Mouse (Mus musculus): ENCODE measurements around the gene Lpar5.
"Not testable (repeated sequence)": the region's sequence is repeated elsewhere in the genome, so short reads cannot be mapped to it uniquely, and the experiment has no call there.

Lpar5 gene

GRCm38 (mm10) chr6:125067571-125067995, at the start of gene Lpar5:
Gene Lpar5, plus strand, starts transcription at chr6:125067920.
- no peak for DNase-seq (ENCODE audit: low spot score in 2 of 2)

DNA sequence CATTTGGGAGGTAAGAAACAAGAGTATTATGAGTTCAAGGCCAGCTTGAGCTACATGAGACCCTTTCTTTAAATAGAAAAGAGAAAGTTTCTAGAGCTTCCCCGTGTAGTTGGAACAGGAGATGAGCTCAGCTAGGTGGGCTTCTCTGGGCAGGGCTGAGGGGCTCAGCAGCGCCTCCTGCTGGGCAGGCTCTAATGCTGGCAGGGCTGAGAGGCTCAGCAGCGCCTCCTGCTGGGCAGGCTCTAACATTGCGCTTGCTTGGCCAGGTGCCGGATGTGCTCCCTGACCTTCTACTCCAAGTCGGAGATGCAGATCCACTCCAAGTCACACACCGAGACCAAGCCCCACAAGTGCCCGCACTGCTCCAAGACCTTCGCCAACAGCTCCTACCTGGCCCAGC, 37.2 kb upstream of the Lpar5 start:
- not testable (repeated sequence) for DNase-seq (ENCODE audit: low spot score in 2 of 2)

GRCm38 (mm10) chr6:125031604-125032003, 36.1 kb upstream of the Lpar5 start:
- DNase-seq (ENCODE audit: low spot score in 2 of 2), result no peak

DNA sequence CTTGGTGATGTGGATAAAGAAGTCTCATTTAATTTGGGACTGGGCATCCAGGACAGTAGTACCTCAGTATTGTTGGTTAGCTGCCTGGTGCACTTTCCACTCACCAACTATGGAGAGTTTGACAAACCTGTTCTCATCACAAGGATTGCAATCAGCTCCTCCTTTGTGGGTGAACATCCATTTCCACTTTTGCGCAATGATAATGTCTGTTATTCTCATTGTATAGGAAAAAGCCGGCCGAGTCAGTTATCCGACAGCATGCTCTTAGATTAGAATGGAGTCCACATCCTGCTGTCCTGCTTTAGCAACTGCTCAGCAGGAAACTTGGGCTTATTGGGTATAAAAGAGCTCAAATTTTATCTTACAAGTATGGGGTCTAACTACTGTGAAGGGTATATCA, 29.1 kb upstream of the Lpar5 start:
- DNase-seq (ENCODE audit: low spot score in 2 of 2), result no peak

DNA sequence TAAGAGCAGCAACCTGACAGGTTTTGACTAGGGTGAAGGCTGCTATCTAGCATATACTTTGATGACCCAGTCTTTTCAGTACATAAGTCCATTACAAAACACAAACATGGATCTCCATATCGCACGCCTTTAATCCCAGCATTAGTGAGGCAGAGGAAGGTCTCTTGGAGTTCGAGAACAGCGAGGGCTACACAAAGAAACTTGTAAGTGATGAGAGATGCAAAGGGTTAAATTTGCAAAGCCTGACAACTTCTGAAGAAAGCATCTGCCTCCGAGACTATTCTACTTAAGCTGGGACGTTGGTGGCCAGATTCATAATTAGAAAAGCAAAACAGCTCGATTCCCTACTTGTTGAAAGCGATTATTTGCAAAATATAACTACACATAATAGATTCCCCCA, 28.6 kb upstream of the Lpar5 start:
- DNase-seq (ENCODE audit: low spot score in 2 of 2), result no peak

GRCm38 (mm10) chr6:125039533-125040153, 28.1 kb upstream of the Lpar5 start, which contains the start of gene Ing4:
Gene Ing4, plus strand, starts transcription at chr6:125039760.
- peak; percentile 82 to 95 for DNase-seq (ENCODE audit: low spot score in 2 of 2)

- no peak for DNase-seq (ENCODE audit: low spot score in 2 of 2)
Observed at GRCm38 (mm10) chr6:125040221-125040620, 27.5 kb upstream of the Lpar5 start.

DNA sequence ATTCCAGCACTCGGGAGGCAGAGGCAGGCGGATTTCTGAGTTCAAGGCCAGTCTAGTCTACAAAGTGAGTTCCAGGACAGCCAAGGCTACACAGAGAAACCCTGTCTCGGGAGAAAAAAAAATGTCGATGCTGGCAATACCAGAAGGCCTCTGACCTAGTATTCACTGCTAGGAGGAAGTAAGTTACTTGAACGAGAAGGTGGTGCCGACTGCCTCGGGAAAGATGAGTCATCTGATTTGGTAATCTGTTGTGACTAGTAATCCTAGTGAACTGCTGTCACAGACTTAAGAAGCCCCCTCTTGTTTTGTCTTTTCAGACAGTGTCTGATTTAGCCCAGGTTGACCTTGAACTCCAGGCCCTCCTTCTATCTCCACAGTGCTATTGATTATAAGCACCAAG, 26.7 kb upstream of the Lpar5 start:
- no peak for DNase-seq (ENCODE audit: low spot score in 2 of 2)

DNA sequence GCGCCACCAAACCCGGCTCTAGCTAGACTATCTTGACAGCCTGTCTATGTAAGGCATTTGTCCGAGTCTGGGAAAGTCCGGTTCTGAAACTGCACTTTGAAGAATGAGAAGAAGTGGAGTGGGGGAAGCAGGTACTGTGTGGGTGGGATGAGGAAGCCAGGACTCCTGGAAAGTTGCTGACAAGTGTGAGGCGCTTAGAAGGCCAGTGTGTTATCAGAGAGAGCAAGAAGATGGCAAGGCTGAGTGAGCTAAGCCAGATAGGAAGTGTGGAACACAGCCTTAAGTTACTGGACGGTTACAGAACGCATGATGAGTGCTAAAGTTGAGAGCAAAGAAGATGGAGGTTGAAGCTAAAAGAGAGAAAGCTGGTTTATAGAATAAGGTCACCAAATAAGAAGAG, 25.6 kb upstream of the Lpar5 start:
- no peak for DNase-seq (ENCODE audit: low spot score in 2 of 2)

- peak; percentile 71 to 75 for DNase-seq (ENCODE audit: low spot score in 2 of 2)
Observed at GRCm38 (mm10) chr6:125046691-125047090, 21.0 kb upstream of the Lpar5 start.

- DNase-seq (ENCODE audit: low spot score in 2 of 2), result no peak
Observed at GRCm38 (mm10) chr6:125049678-125050077, 18.0 kb upstream of the Lpar5 start, which contains the start of gene Acrbp. Gene Acrbp, plus strand, starts transcription at chr6:125049689.

- DNase-seq (ENCODE audit: low spot score in 2 of 2), result no peak
Observed at GRCm38 (mm10) chr6:125051237-125051636, 16.5 kb upstream of the Lpar5 start.

DNA sequence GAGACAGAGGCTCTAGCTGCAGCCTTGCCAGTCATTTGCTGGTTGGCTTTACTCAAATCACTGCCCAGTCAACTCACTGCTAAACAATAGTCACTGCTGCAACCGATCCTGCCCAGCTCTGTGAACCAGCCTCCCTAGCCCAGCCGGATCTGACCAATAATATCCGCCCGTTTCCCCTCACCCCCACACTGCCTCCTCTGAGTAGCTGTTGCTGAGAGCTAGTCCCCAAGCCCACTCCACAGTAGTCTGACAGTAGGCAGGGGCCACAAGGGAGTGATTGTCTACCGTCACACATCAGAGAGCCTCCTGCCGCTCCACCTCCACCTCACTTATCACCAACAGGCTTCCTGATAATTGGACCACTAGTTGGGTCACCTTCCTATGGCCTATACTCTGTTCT, 6.2 kb upstream of the Lpar5 start:
- no peak for DNase-seq (ENCODE audit: low spot score in 2 of 2)

GRCm38 (mm10) chr6:125062511-125062910, 5.2 kb upstream of the Lpar5 start:
- no peak for DNase-seq (ENCODE audit: low spot score in 2 of 2)

DNA sequence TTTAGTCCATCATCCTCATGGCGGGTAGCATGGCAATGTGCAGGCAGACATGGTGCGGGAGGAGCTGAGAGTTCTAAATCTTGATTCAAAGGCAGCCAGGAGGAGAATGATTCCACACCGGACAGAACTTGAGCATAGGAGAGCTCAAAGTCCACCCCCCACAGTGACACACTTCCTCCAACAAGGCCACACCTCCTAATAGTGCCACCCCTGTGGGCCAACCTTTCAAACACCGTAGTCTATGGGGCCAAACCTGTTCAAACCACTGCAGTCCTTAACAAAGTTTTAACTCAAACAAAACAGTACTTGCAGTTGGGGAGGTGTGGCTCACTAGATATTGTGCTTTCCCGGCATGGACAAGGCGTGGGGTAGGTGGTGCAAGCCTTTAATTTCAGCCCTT, 3.8 kb upstream of the Lpar5 start:
- no peak for DNase-seq (ENCODE audit: low spot score in 2 of 2)

DNA sequence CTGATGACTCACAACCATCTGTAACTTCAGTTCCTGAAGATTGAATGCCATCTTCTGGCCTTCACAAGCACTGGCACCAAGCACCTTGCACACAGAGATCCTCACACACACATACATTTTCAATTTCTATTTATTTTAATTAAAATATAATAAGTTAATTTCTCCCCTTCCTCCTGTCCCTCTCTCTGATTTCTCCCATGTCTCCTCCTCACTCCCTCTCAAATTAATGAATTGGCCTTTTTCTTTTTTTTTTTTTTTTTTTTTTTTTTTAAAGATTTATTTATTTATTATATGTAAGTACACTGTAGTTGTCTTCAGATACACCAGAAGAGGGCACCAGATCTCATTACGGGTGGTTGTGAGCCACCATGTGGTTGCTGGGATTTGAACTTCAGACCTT, 2.5 kb upstream of the Lpar5 start:
- DNase-seq (ENCODE audit: low spot score in 2 of 2), result not testable (repeated sequence)

DNA sequence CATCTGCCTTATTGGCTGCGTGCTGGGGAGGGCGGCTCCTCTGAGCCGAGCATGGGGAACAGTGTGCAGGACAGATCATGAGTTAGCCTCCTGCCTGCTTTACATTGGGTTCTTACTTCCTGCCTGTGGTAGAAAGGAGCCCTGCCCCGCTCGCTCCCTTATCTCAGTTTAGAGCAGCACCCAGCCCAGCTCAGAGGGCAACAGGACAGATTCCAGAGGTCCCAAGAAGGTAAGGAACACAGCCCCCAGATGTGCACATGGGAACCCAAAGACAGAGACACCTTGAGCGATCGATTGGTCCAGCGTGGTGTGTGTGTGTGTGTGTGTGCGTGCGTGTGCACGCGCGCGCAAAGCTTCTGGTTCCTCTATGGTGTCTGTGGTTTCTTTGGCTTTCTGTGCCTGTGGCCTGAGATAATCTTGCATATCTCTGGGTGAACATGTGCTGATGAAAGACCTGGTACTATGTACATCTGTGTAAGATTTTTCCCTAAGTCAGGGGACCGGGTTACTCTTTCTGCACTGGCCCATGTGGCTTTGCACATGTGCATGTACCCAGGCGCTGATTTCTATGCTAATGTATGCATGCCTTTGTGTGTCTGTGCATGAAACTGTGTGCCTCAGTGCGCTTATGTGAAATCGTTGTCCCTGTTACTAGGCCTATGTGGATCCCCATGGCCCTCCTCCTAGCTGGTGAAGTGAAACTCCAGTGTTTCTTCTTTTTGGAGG, 3.6 kb downstream of the Lpar5 start:
- DNase-seq (ENCODE audit: low spot score in 2 of 2), result no peak

- DNase-seq (ENCODE audit: low spot score in 2 of 2), result peak in 1 of 2 experiments; percentile 62
Observed at GRCm38 (mm10) chr6:125071896-125072279, 4.2 kb downstream of the Lpar5 start.

- DNase-seq (ENCODE audit: low spot score in 2 of 2), result no peak
Observed at GRCm38 (mm10) chr6:125073825-125074224, 6.1 kb downstream of the Lpar5 start.

DNA sequence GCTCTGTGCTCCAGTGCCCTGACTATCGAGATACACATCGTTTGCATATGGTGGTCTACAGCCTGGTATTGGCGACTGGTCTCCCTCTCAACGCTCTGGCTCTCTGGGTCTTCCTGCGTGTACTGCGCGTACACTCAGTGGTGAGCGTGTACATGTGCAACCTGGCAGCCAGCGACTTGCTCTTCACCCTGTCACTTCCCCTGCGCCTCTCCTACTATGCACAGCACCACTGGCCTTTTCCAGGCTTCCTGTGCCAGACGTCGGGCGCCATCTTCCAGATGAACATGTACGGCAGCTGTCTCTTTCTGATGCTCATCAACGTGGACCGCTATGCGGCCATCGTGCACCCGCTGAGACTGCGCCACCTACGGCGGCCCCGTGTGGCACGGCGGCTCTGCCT, 13.7 kb downstream of the Lpar5 start:
- no peak for DNase-seq (ENCODE audit: low spot score in 2 of 2)

GRCm38 (mm10) chr6:125081797-125082560, 14.3 kb downstream of the Lpar5 start:
- DNase-seq (ENCODE audit: low spot score in 2 of 2), result peak; percentile 59 to 84

DNA sequence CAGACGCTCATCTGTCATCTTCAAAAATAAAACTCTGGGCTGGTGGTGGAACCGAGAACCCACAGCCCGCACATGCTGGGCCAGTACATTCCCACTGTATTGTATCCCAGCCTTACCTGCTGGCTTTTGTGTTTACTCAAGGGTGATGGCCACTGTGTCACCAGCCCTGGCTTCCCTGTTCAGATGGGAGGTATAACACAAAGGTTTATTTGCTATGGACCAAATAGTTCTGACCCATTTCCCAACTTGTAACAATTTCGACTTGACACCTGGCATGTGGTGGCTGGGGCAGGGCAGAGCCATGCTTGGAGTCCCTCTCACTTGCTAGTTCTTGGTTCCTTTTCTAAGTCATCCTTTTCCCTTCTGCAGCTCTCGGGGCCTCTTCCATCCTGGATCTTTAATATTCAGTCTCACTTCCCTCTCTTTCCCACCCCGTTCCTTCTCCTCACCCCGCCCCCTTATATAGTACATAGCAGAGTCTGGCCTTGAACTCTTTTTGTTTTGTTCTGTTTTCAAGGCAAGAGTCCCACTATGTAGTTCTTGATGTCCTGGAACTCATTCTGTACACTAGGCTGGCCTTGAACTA, 15.2 kb downstream of the Lpar5 start:
- DNase-seq (ENCODE audit: low spot score in 2 of 2), result no peak

Data from frontal cortex, postnatal 36 days (tissue).